Mouse (Mus musculus) lung, postnatal 14 days (tissue): ENCODE measurements at regions not wholly inside any gene's neighbourhood (a gene's known extent, or its start where the extent isn't known, plus 50 kb on each side); places are given as distances from the start of the nearest gene placed in this dataset.

Source experiments
- DNase-seq: peaks from one replicate; pipeline ENCODE4 v3.0.0; 2021

GRCm38 (mm10) chr11:43952151-43952550, 51.1 kb upstream of the Adra1b start:
- DNase-seq, result no peak

- DNase-seq, result peak; percentile 47
Measured at GRCm38 (mm10) chr11:43958241-43958975, 57.4 kb upstream of the Adra1b start.

- no peak for DNase-seq
Measured at GRCm38 (mm10) chr11:43958976-43959315, 57.9 kb upstream of the Adra1b start.

GRCm38 (mm10) chr11:43960348-43961105, 59.5 kb upstream of the Adra1b start:
- DNase-seq, result no peak

GRCm38 (mm10) chr11:43961398-43962070, 60.5 kb upstream of the Adra1b start:
- no peak for DNase-seq

- no peak for DNase-seq
Measured at GRCm38 (mm10) chr11:43967764-43968163, 66.8 kb upstream of the Adra1b start.

- DNase-seq, result no peak
Measured at GRCm38 (mm10) chr11:43971886-43972285, 70.9 kb upstream of the Adra1b start.

GRCm38 (mm10) chr11:43976024-43976423, 75.0 kb upstream of the Adra1b start:
- DNase-seq, result no peak

- no peak for DNase-seq
Measured at GRCm38 (mm10) chr11:43979406-43979805, 78.4 kb upstream of the Adra1b start.

GRCm38 (mm10) chr11:43980444-43980843, 79.4 kb upstream of the Adra1b start:
- DNase-seq, result no peak

GRCm38 (mm10) chr11:43989911-43990430, 89.0 kb upstream of the Adra1b start:
- DNase-seq, result no peak

GRCm38 (mm10) chr11:43992011-43992471, 91.0 kb upstream of the Adra1b start:
- no peak for DNase-seq

- DNase-seq, result no peak
Measured at GRCm38 (mm10) chr11:43998046-43998725, 97.2 kb upstream of the Adra1b start.

- no peak for DNase-seq
Measured at GRCm38 (mm10) chr11:44000056-44000455, 99.0 kb upstream of the Adra1b start.

GRCm38 (mm10) chr11:44001843-44002589, 101.0 kb upstream of the Adra1b start:
- no peak for DNase-seq

- peak; percentile 60 for DNase-seq
Measured at GRCm38 (mm10) chr11:44002716-44003522, 101.9 kb upstream of the Adra1b start.

- DNase-seq, result no peak
Measured at GRCm38 (mm10) chr11:44007526-44008040, 106.6 kb upstream of the Adra1b start.

- no peak for DNase-seq
Measured at GRCm38 (mm10) chr11:44012314-44012713, 111.3 kb upstream of the Adra1b start.

GRCm38 (mm10) chr11:44013841-44014240, 112.8 kb upstream of the Adra1b start:
- peak; percentile 32 for DNase-seq

- no peak for DNase-seq
Measured at GRCm38 (mm10) chr11:44021638-44022037, 120.6 kb upstream of the Adra1b start.

- no peak for DNase-seq
Measured at GRCm38 (mm10) chr11:44027046-44027445, 126.0 kb upstream of the Adra1b start.
